8 mouse cellular contexts compared by ENCODE assay signal in the genomic region with DNA sequence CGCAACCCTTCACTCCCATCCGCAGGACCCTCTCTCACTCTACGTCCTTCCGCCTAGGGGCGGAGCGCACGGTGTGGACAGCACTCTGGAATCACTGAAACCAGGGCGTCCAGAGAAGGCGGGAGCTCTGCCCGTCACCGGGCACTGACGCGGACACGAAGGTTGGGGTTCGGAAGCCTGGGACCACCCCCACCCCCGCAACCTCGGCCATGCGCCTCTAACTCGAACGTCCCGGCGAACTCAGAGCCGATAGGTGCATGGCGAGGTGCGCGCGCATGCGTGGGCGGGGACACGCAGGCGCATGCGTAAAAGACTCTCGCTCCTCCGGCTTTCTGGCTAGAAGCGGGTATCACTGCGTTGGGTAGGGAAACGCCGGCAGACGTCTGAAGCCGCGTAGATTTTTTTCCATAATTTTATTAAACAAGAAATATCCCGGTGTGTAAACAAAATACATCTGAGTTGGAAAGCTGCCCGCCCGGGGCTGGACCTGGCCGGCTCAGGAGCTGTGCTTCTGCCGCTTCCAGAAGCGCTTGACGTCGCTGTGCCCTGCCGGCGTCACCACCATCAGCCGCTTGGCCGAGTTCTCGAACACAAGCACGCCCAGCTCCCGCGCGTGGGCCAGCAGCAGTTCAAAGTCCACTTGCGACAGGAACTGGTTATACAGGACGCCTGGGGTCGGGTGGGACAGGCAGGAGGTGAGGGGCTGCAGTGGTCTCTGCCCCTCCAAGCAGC. TPM values are rescaled to one million over a fixed set of nuclear protein-coding genes. Genes with fewer than 3 reads are reported as not detected.
A peak's percentile ranks its signal among the peaks of the same experiment; 100 is the strongest.
DNase-seq lines count a peak whose midpoint lies in the region; ATAC-seq and TF ChIP-seq lines count a peak whose summit lies in the region.

Gene Vars2 (minus strand): TSS at position 259 of the 732 bp plus-strand sequence.

- TF ChIP-seq POLR2A in bone marrow, adult 2 months (IDR thresholded peaks at IDR 0.05; ENCODE audit: borderline replicate concordance, control insufficient read depth, low read depth, low read length): peak; percentile 74

- ATAC-seq in embryonic facial prominence, embryonic 15.5 days (ENCODE audit: insufficient number of reproducible peaks, low FRiP score, low TSS enrichment, low read depth): peak; percentile 86
- ATAC-seq in kidney, embryonic 14.5 days (ENCODE audit: low FRiP score, low TSS enrichment): peak; percentile 88
- ATAC-seq in limb, embryonic 15.5 days (ENCODE audit: insufficient number of reproducible peaks, low FRiP score, low TSS enrichment, low read depth): peak; percentile 85

- peak; percentile 93 for DNase-seq in 416B (ENCODE audit: low read depth)
- DNase-seq in heart, adult 9 months (ENCODE audit: low spot score in 2 of 2): peak; percentile 96 to 98
- DNase-seq in monocyte, adult 2 months (ENCODE audit: low read depth in 1 of 2, low spot score in 2 of 2): peak; percentile 79 to 95
- DNase-seq in spleen, postnatal 36 days (ENCODE audit: low spot score in 2 of 2): peak; percentile 95 to 96

- no peaks in the 10 kb centered on the region; the same call in 1 of the 2 replicates for H3K4me1 ChIP-seq in bone marrow, adult 2 months (ENCODE audit: control insufficient read depth, insufficient read depth, low read length)
- peaks cover 21% of the 10 kb centered on the region for H3K4me1 ChIP-seq in embryonic facial prominence, embryonic 15.5 days
- H3K4me1 ChIP-seq in kidney, embryonic 14.5 days (ENCODE audit: control insufficient read depth, insufficient read depth, low read length): peaks cover 8% of the 10 kb centered on the region; the same call in 1 of the 2 replicates
- H3K4me1 ChIP-seq in limb, embryonic 15.5 days: peaks cover 21% of the 10 kb centered on the region

- WGBS in bone marrow, adult 2 months: under 1% methylated on average over 61 of the region's 61 CpGs
- WGBS in embryonic facial prominence, embryonic 15.5 days: under 1% methylated on average over 61 of the region's 61 CpGs
- WGBS in kidney, embryonic 14.5 days: under 1% methylated on average over 61 of the region's 61 CpGs
- WGBS in limb, embryonic 15.5 days: under 1% methylated on average over 61 of the region's 61 CpGs

- peak within 1 kb of the TSS; percentile 67 for H3K27ac ChIP-seq in bone marrow, adult 2 months (ENCODE audit: control insufficient read depth, insufficient read depth, low read depth, low read length, poor library complexity)
- peak within 1 kb of the TSS; percentile 75 for H3K27ac ChIP-seq in embryonic facial prominence, embryonic 15.5 days (replicated peaks)
- H3K27ac ChIP-seq in kidney, embryonic 14.5 days (ENCODE audit: low read depth, low read length): peak within 1 kb of the TSS; percentile 84
- peak within 1 kb of the TSS; percentile 84 for H3K27ac ChIP-seq in limb, embryonic 15.5 days

- no peak for TF ChIP-seq CTCF in bone marrow, adult 2 months (IDR thresholded peaks at IDR 0.05; ENCODE audit: control insufficient read depth, insufficient read depth, low read length)

- H3K9me3 ChIP-seq in embryonic facial prominence, embryonic 15.5 days (replicated peaks): no peaks in the 10 kb centered on the region
- no peaks in the 10 kb centered on the region for H3K9me3 ChIP-seq in kidney, embryonic 14.5 days (ENCODE audit: control insufficient read depth, low read length)
- no peaks in the 10 kb centered on the region for H3K9me3 ChIP-seq in limb, embryonic 15.5 days

- peak within 1 kb of the TSS; percentile 90 for H3K4me2 ChIP-seq in embryonic facial prominence, embryonic 15.5 days (replicated peaks)
- H3K4me2 ChIP-seq in kidney, embryonic 14.5 days (replicated peaks; ENCODE audit: low read depth, low read length): peak within 1 kb of the TSS; percentile 88
- peak within 1 kb of the TSS; percentile 94 for H3K4me2 ChIP-seq in limb, embryonic 15.5 days

- H3K27me3 ChIP-seq in embryonic facial prominence, embryonic 15.5 days: no peaks in the 10 kb centered on the region
- H3K27me3 ChIP-seq in kidney, embryonic 14.5 days (ENCODE audit: control insufficient read depth, insufficient read depth, low read length): no peaks in the 10 kb centered on the region
- no peaks in the 10 kb centered on the region for H3K27me3 ChIP-seq in limb, embryonic 15.5 days

- peaks cover 46% of the 10 kb centered on the region for H3K36me3 ChIP-seq in embryonic facial prominence, embryonic 15.5 days
- H3K36me3 ChIP-seq in kidney, embryonic 14.5 days (ENCODE audit: control insufficient read depth, insufficient read depth, low read length): peaks cover 21% of the 10 kb centered on the region
- H3K36me3 ChIP-seq in limb, embryonic 15.5 days: peaks cover 30% of the 10 kb centered on the region

- H3K4me3 ChIP-seq in bone marrow, adult 2 months (replicated peaks; ENCODE audit: control insufficient read depth, low read depth, low read length): peak within 1 kb of the TSS; percentile 90
- peak within 1 kb of the TSS; percentile 68 for H3K4me3 ChIP-seq in embryonic facial prominence, embryonic 15.5 days (replicated peaks)
- peak within 1 kb of the TSS; percentile 59 for H3K4me3 ChIP-seq in kidney, embryonic 14.5 days (ENCODE audit: low read length)
- H3K4me3 ChIP-seq in limb, embryonic 15.5 days: peak within 1 kb of the TSS; percentile 77

- peak within 1 kb of the TSS; percentile 91 for H3K9ac ChIP-seq in embryonic facial prominence, embryonic 15.5 days
- H3K9ac ChIP-seq in kidney, embryonic 14.5 days (ENCODE audit: low read depth, low read length): peak within 1 kb of the TSS; percentile 74
- peak within 1 kb of the TSS; percentile 85 for H3K9ac ChIP-seq in limb, embryonic 15.5 days

RNA-seq across cellular contexts. Expression of gene Vars2, which starts in this region (rescaled TPM):
- polyA plus RNA-seq in bone marrow, adult 2 months (2011; ENCODE audit: insufficient read depth, insufficient read length, low replicate concordance, missing spikeins): 13.1 and 25.0 TPM in 2 replicates
- 16.6 and 19.0 TPM in 2 replicates for polyA plus RNA-seq in embryonic facial prominence, embryonic 15.5 days (2015; fragmentation: Nextera tagmentation; extraction: Ambion mirVana)
- polyA plus RNA-seq in kidney, embryonic 14.5 days (2014; fragmentation: Nextera tagmentation; extraction: Ambion mirVana): 9.5 and 16.8 TPM in 2 replicates
- polyA plus RNA-seq in limb, embryonic 15.5 days (2015; fragmentation: Nextera tagmentation; extraction: Ambion mirVana): 14.3 and 14.4 TPM in 2 replicates

Comparison
In these comparisons a context has a peak if more than half of its experiments do, and no peak if none do; other contexts are left out.
1. Peak in every context shown above with its lines: DNase-seq, ATAC-seq, H3K4me3 ChIP-seq and H3K27ac ChIP-seq.